Mouse (Mus musculus) erythroblast, embryonic 14.5 days (primary cell): ENCODE results near the gene Ctsd.

Source experiments
- GATA1 ChIP-seq: IDR thresholded peaks from 2 replicates; pipeline ENCODE4 v1.6.1; 2012; ENCODE audit warnings: low read length, inconsistent platforms, mixed read lengths
- TAL1 ChIP-seq: IDR thresholded peaks from 3 replicates; pipeline ENCODE4 v1.6.1; 2012; ENCODE audit warnings: low read length, inconsistent platforms, mixed read lengths

GRCm38 (mm10) chr7:142431106-142431505 lies 43.3 kb upstream of the Ctsd start:
- TF ChIP-seq GATA1 (no peak), TAL1 (no peak)
